Mouse (Mus musculus): ENCODE measurements around the gene Slc28a3.
A peak's percentile ranks its signal among the peaks of the same experiment; 100 is the strongest.

Slc28a3 gene

DNA sequence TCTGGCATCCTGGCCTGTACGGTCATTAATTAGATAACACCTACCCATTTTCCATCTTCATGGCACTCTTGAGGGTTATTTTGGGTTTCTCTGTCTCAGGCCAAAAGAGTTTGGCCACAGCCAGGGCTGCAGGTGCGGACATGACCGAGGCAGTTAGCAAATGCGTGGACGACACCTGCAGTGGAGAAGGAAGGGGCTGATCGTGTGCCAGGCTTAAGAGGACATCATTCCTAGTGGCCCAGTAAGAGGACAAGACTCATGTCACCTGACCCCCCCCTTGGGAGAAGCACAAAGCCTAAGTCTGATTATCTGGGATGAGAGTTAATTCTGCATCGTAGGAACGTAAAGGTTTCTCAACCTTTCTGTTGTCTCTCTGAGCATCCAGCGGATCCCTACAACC, 44.5 kb downstream of the Slc28a3 start:
- no peak for ATAC-seq (ENCODE audit: insufficient number of reproducible peaks, low FRiP score, low TSS enrichment)

DNA sequence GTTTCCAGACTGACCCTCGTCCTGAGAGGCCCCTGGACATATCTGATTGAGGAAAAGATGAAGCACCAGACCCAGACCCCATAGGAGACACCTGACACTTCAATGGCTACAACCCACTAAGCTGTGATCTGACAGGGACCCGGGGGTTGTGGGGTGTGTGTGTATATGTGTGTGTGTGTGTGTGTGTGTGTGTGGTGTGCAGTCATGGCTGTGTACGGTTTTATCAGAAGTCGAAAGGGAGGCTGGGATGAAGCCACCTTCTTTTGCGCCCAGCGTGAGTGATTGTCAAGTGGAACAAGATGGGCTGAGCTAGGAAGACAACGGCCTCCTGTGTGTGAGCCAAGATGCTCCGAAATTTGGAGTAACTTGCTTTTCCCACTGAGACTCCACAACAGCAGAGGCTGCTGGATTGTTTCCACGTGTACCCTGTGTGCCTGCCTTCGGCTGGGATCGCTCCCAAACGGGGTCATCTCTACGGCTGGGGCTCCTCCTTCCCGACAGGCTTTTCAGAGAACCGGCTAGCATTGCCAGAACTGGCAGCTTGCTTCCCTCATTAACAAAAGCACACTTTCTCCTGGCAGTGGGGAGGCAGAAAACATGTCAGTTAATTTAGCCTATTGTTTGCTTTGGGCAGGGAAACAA, 50.1 kb downstream of the Slc28a3 start:
- peak; percentile 61 for ATAC-seq (ENCODE audit: insufficient number of reproducible peaks, low FRiP score, low TSS enrichment)

DNA sequence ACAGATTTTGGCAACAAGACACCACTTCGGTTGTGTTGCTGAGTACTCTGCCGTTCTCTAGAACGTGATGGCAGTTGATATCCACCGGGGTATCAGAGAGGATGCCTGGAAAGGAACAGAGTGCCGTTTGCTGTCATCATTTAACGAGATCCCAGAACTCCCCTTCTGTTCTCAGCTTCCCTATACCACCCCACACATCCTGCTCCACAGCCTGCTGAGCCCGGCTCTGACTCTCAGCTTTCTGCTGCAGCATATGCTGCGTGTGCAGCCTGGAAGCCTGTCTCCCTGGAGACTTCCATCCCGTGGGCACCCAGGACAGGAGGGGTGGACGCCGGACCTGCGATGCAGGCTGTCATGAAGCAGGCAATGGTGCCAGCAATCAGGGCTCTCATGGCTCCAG, 52.5 kb downstream of the Slc28a3 start:
- no peak for ATAC-seq (ENCODE audit: insufficient number of reproducible peaks, low FRiP score, low TSS enrichment)

DNA sequence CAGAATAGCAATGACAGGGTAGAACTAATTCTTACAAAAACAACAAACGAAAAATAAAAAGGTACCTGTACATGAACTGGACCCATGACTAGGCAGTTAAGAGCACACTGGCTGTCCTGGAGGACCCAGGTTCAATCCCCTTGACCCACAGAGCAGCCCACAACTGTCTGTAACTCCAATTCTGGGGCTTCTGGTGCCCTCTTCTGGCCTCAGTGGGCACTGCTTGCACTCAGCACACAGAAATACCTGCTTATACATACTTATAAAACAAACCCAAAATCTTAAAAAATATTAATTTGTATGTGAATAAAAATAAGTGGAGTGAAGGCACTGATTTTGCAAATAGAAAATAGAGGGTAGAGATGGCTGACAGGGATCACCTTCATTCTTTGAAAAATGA, 54.7 kb downstream of the Slc28a3 start:
- ATAC-seq (ENCODE audit: insufficient number of reproducible peaks, low FRiP score, low TSS enrichment), result no peak

DNA sequence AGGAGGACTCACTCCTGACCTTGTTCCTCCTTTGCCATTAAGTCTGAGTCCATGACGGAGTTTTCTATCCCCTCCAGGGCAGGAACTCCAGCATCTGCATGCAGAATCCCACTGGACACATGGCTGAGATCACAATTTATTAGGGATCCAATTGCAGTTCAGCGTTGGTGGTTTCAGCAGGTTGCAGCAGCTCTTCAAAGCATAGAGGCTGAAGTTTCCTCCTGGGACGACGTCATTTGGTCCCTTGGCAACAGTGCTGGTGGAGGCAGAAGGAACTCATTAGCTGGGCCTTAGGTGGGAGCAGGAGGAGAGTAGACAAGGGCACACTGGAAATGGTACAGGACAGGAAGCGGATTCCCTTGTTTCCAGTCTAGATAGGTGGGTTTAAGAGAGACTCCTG, 55.1 kb downstream of the Slc28a3 start:
- no peak for ATAC-seq (ENCODE audit: insufficient number of reproducible peaks, low FRiP score, low TSS enrichment)

DNA sequence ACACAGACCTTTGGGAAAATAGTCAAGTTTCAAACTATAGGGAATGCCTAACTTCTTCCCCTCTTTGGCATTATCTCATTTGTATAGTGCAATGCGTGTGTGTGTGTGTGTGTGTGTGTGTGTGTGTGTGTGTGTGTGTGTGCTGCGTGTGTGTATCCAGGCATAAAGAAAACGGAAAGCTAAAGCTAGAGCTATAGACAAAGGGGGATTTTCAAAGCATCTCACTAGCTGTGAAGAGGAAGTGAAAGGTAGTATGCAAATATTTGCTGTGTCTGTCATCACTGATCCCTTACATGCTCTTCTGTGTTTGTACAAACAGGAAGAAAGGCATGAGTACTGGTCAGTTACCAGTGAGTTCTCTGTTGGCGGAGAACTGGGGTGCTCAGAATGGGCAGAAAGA, 58.8 kb downstream of the Slc28a3 start:
- ATAC-seq (ENCODE audit: insufficient number of reproducible peaks, low FRiP score, low TSS enrichment), result no peak

DNA sequence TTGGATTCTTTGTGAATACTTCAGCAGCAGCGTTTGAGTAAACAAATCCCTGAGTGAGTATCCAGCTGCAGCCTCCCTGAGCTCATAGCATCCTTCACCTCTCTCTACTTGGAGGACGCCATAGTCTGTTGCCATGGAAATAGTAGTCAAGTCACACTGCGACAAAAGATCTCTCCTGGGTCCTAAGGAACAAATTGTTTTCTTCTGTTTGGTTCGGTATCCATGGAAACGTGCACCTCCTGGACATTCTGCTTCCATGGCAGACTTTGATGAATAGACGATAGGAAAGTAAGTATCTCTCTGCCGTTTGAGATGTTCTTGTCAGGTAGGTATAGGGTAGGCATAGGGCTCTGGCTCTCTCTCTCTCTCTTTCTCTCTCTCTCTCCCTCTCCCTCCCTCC, 63.1 kb downstream of the Slc28a3 start:
- no peak for ATAC-seq (ENCODE audit: insufficient number of reproducible peaks, low FRiP score, low TSS enrichment)

DNA sequence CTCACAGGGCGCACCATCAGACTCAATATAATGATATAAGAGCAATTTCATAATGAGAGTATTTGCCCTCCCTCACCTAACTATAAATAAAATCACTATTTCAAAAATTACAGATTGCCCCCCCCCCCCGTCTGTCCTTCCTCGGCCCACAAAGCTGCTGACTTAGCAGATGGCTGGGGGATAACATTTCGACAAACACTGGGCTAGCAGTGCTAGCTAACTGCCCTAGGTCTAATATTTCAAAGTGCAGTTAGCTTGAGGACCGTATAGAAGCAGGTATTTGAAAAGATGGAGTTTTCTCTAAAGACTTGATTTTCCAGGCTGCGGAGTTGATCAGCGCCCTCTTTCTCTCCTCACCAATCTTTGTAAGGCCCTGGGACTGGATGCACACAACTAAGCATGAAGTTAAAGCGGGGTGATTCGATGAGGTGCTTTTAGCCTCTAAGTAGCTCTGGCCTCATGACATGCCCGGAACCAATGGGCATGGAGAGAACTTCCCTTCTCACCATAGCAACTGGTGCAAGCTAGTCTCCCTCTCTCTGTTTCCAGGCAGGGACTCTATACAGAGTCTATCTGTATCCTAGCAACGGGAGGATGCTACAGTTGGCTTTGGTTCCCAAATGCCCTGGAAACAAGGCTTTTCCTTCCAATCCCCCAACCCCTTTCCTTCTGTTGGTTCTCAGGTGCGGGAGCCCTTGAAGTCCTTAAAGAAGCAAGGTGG, 66.8 kb downstream of the Slc28a3 start:
- no peak for ATAC-seq (ENCODE audit: insufficient number of reproducible peaks, low FRiP score, low TSS enrichment)

DNA sequence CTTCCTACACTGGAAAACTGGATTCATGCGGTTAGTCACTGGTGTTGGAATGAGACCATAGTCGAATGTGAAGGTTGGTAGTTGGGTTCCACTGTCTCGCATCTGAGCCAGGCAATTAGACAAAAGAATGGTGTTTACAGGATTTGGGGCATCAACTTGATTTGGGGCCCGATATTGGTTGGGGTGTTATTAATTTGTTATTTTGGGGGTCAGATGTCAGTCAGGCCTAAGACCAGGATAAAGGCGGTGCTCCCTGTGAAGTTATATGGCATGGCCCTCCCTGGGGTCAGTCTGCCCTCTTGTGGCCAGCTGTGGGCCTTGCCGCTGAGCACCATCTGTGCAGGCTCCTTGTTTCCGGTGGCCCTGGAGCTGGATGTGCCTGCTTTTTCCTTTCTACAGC, 67.6 kb downstream of the Slc28a3 start:
- peak; percentile 61; the same call in 1 of the 2 replicates for ATAC-seq (ENCODE audit: insufficient number of reproducible peaks, low FRiP score, low TSS enrichment)

DNA sequence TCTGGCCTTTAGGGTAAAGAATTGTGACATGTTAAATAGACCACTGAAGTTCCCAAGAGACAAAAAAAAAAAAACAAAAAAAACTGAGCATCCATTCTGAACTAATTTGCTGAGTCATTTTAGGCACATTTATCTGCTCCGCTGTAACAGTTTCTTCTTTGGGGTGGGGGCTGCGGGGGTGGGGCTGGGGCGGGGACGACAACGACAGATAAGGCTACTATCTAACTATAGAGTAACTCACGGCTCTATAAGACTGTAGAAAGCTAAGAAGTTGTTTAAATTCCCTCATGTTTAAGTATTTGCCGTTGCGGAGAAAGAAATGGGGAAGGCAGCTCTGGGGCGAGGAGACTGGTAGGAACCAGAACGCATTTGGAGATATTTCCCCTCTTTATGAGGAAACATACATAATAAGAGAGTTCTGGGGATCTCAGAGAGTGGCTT, 68.1 kb downstream of the Slc28a3 start:
- ATAC-seq (ENCODE audit: insufficient number of reproducible peaks, low FRiP score, low TSS enrichment), result no peak

DNA sequence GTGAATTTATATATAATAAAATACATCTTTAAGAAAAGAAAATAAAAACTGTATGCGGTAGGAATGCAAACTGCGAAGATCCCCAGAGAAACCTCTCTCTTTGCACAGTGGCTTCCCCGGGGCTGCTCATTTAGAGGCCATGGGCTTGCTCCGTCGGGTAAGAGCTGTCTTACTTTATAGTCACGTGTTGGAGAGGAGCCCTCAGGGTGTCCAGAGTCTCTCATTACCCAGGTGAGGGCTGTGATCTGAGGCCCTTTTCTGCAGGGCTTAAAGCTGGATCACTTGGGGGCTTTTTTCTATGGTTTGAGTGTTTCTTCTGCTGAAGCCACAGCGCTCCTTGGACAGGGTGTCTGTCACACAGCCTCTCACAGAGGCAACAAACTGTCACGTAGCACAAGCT, 68.5 kb downstream of the Slc28a3 start:
- ATAC-seq (ENCODE audit: insufficient number of reproducible peaks, low FRiP score, low TSS enrichment), result no peak

DNA sequence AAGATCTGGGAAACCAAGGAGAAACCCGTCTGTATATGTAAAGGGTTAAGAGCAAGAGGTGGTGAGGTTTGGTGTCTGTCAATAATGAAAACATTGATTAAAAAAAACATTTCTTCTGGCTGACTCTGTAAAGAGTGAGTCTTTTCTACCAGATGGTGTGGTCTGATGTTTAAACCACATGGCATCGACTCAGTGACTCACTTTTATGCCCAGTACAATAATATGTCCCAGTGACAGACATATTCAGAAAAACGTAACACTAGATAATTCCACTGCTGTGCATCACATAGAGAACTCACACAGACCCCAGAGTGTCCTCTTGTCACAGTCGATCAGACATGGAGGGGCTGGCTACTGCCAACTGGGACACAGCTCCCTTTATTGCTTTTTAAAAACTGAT, 69.1 kb downstream of the Slc28a3 start:
- no peak for ATAC-seq (ENCODE audit: insufficient number of reproducible peaks, low FRiP score, low TSS enrichment)

DNA sequence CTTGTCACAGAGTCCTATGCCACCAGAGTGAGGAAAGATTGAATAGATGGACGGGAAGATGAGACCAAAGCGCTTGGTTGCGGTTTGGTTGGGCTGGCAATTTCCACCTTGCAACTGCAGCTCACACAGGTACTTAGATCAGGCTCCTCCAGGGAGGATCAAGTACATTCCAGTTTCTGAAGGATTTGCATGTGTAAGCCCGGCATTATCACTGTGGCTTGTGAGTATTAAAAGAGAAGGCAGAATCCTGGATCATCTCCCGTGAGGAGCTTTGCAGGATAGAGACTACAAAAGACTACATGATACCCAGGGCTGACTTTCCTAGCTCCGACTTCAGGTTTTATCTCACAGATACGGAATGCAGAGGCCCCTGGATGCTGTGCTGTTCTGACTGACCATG, 71.7 kb downstream of the Slc28a3 start:
- no peak for ATAC-seq (ENCODE audit: insufficient number of reproducible peaks, low FRiP score, low TSS enrichment)

DNA sequence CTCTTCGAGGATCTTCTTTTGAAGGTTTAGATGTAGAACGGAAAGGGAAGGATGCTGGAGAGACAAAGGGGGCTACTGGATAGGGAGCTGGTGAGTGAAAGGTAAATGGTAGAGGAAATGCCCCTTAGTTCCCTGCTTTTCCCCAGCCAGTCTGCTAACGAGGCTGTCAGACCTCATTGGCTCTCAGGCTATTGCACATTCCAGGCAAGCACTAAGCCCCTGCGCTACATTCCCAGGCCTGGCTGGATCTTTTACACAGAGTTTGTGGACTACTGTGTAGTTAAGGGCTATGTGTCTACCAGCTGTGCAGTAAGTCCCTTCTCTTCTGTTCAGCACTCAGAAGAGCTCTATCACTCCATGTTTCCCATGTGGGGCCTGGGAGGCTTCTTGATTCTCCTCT, 72.3 kb downstream of the Slc28a3 start:
- no peak for ATAC-seq (ENCODE audit: insufficient number of reproducible peaks, low FRiP score, low TSS enrichment)

DNA sequence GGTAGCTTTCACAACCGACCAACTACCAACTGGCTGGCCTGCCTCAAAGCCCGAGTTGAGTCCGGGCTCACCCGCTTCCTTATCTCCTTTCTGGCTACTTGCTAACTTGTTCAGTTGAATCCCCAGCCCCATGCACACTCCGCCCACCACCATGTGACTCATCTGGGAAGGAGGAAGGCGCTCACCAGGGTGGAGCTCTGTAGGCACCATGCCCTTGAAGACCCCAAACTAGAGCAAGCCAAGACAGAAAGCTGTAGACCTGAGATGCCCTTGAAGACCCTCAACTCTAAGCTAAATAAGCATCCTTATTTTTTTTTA, 72.8 kb downstream of the Slc28a3 start:
- no peak for ATAC-seq (ENCODE audit: insufficient number of reproducible peaks, low FRiP score, low TSS enrichment)

DNA sequence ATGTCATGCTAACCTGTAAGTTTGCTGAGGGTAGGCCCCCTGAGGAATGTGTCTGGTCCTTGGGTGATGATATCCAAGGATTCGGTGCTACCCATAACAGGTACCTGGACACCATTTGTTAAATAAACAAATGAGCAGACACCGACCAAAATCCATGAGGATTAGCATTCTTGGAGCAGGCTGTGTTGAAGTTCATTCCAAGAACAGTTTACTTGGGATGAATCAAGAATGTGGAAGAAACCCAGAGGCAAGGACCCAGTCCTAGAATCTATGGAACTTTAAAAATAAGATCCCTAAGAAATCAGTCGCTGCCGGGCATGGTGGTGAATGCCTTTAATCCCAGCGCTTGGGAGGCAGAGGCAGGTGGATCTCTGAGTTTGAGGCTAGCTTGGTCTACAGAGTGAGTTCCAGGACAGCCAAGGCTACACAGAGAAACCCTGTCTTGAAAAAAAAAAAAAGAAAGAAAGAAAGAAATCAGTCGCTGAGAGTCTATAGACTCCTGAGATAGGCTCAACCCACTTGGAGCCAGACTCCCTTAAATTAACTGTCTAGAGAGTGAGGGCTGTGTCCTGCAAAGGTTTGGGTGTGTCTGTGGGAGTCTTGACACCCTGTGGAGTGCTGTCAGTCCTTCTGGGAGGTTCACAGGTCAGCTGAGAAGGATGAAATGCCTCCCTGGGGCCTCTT, 73.3 kb downstream of the Slc28a3 start:
- ATAC-seq (ENCODE audit: insufficient number of reproducible peaks, low FRiP score, low TSS enrichment), result no peak

DNA sequence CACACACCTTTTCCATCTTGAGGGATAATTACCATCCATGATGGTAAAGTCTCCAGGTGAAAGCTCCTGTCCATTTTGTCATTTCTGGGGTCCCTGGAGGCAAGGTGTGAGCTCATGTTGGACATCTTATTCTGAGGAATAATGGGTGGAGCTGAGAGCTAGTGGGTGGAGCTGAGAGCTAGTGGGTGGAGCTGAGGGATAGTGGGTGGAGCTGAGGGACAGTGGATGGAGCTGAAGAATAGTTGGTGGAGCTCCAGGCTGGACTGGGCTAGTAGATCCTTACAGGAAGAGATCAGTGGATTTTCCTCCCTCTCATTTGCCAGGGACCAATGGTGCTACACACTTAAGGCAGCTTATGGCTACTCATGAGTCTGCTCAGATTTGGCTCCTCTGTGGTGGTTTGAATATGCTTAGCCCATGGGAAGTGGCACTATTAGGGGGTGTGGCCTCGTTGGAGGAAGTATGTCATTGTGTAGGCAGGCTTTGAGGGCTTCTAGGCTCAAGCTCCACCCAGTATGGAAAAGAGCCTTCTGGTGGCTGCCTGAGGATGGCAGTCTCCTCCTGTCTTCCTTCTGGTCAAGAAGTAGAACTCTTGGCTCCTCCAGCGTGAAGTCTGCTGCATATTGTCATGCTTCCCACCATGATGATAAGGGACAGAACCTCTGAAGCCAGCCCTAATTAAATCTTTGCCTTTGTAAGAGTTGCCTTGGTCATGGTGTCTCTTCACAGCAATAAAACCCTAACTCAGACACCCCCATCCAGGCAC, 74.0 kb downstream of the Slc28a3 start:
- no peak for ATAC-seq (ENCODE audit: insufficient number of reproducible peaks, low FRiP score, low TSS enrichment)

DNA sequence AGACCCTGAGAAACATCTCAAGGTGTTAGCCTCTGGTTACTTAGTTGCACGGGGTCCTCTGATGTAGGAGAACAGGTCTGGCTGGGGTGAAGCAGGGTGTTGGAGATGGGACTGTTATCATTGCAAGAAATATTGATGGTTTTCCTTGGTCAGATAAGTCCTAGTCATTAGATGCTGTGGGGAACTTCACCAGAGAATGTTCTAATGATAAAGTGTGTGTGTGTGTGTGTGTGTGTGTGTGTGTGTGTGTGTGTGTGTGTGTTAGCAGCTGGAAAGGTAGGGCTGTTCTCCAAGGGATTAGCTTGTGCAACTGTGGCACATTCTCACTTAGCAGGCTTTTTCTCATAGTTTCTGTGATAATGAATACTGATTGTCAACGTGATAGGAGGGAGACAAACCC, 75.4 kb downstream of the Slc28a3 start:
- ATAC-seq (ENCODE audit: insufficient number of reproducible peaks, low FRiP score, low TSS enrichment), result no peak

DNA sequence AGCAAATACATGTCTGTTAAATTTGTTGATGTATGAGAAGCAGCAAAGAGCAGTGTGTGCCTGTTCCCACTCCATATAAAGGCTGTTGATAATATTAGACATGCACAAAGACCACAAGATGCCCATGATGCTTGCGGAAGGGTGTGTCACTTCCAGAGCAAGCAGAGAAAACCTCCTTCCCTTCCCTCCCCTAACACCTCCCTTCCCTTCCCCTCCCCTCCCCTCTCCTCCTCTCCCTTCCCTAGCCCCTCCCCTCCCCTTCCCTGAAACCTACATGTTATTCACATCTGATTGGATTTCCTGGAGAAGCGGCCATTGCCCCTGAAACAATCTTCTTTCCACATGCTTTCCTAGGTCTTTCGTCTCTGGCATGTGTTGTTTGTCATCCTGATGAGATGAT, 75.8 kb downstream of the Slc28a3 start:
- ATAC-seq (ENCODE audit: insufficient number of reproducible peaks, low FRiP score, low TSS enrichment), result no peak

DNA sequence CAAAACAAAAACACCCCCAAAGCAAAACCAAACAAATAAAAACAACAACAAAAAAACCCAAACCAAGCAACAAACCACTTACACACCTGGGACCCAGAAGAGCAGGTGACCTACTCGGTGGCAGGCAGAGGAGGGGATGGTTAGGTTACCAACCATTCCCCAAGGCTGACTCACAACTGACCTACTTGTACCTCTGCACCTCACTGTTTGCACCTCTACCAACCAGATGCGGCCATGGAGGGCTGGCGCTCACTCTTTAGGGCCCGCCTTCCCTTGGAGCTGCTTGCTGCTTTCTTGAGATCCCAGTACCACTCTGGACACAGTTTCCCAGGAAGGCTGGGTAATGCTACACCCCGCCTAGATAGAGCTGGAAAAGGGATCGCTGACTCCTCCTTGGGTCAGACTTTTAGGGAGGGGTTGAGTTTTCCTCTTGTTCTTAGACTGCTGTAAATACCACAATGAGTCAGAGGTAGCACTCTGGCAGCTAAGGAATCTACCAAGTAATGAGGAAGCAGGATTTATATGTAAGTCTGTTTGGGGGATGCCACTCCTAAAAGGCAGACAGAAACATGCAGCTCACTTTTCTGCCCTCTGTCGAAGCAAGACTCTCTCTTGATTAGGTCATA, 76.3 kb downstream of the Slc28a3 start:
- no peak for ATAC-seq (ENCODE audit: insufficient number of reproducible peaks, low FRiP score, low TSS enrichment)

DNA sequence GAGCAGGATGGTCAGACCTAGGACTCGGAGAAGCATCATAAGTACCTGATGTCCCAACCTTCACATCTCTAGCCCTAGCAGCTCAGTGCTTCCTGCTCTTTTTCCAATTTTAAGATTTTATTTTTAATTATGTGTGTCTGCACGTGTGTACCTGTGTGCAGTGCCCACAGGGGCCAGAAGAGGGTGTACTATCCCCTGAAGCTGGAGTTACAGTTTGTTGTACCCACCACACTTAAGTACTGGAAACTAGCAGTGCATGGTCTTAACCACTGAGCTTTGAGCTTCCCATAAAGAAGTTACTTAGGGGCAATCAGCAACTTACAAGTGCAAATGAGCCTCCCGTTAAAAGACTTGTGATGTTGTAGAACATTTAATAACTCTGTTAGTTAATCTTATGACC, 86.1 kb downstream of the Slc28a3 start:
- ATAC-seq (ENCODE audit: insufficient number of reproducible peaks, low FRiP score, low TSS enrichment), result no peak

Measured in cerebellum, adult (tissue).